Mouse (Mus musculus): Measurements from ENCODE around the gene Cdk5. TPM values are rescaled to one million over a fixed set of nuclear protein-coding genes. Genes with fewer than 3 reads are reported as not detected.

The Cdk5 gene
- polyA plus RNA-seq (2014; fragmentation: Nextera tagmentation; extraction: Ambion mirVana): 25.2 and 25.9 TPM in 2 replicates

DNA sequence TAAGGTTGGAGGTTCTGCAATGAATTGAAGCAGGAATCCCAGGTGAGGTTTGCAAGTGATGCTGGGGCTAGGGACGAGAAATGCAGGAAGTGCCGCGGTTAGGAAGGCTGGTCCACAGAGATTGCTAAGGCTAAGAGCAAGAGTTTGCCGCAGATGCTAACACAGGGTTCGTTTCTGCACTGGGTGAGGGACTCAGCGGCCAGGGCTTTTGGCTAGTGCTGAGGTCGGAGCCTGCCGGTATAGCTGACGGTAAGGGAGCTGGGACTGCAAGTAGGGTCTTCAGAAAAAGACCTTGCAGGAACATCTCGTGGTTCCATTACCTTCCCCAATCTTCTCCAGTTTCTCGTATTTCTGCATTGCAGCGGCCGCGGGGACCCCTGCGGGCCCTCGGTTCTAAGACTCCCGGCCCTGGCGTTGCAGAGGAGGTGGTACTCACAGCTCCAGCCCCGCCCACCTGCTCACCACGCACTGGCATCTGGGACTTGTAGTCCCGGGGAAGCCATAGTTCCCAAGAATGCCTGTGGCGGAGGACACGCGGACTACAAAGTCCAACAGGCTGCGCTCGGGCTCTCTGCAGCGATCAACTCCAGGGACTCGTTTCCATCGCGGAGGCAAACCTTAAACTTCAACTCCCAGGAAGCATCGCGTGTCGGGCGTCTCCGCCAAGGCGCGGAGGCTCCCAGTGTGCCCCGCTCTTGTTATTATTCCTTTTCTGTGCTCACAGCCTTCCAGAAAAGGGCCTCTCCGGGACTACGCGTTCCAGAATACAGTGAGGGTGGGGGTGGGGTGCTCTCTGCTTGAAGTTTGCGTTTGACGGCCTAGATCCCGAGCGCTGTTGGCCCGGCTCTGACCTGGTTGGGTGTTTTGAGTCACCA, at the start of gene Cdk5, which contains the start of gene Slc4a2:
Gene Cdk5, minus strand, starts transcription at position 402 of the 875 bp plus-strand sequence.
Gene Slc4a2, plus strand, starts transcription at position 709 of the 875 bp plus-strand sequence.
- Histone ChIP-seq H3K4me3 (ENCODE audit: low read depth, low read length) (peak within 1 kb of the TSS; percentile 77), H3K9ac (ENCODE audit: low read depth, low read length) (peak within 1 kb of the TSS; percentile 89), H3K27me3 (replicated peaks; ENCODE audit: control insufficient read depth, insufficient read depth, low read length) (no peaks in the 10 kb centered on the region), H3K27ac (ENCODE audit: low read depth, low read length) (peak within 1 kb of the TSS; percentile 92), H3K4me1 (replicated peaks; ENCODE audit: control insufficient read depth, insufficient read depth, low read length) (peaks cover 43% of the 10 kb centered on the region), H3K9me3 (ENCODE audit: control insufficient read depth, low read length) (no peaks in the 10 kb centered on the region), H3K36me3 (ENCODE audit: control insufficient read depth, insufficient read depth, low read length) (peaks cover 3% of the 10 kb centered on the region; the same call in 1 of the 2 replicates), H3K4me2 (peak within 1 kb of the TSS; percentile 90)
- ATAC-seq (replicated peaks; ENCODE audit: low FRiP score) (peak; percentile 92), DNase-seq (ENCODE audit: low spot score) (peak; percentile 95)
- WGBS: under 1% methylated on average over 46 of the region's 46 CpGs

DNA sequence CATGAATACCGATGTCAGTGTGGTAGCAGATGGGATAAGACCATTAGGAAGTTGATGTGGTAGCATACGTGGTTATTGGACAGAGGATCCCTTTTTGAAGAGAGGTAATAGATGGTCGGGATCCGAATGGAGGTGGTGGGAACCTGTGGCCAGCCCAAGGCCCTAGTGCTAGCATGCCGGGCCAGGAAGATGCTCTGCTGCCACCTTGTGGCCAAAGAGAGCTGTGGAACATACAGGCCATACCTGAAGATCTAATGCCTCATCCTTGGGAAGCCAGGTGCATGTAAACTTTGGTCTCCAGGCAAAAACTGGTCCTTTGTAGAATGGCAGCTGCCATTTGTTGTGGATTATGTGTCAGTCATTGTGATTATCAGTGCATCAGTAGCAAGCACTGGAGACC, 47.3 kb upstream of the Cdk5 start:
- peaks cover 30% of the 10 kb centered on the region for H3K27me3 ChIP-seq (replicated peaks; ENCODE audit: control insufficient read depth, insufficient read depth, low read length)
- H3K4me3 ChIP-seq (ENCODE audit: low read depth, low read length): no peak overlapping the region
- H3K9ac ChIP-seq (ENCODE audit: low read depth, low read length): no peak overlapping the region
- no peak overlapping the region for H3K4me2 ChIP-seq
- no peaks in the 10 kb centered on the region for H3K36me3 ChIP-seq (ENCODE audit: control insufficient read depth, insufficient read depth, low read length)
- 0 out of 2 replicates have a peak, but pooled peaks have one; percentile 53 for ATAC-seq (replicated peaks; ENCODE audit: low FRiP score)
- H3K27ac ChIP-seq (ENCODE audit: low read depth, low read length): no peak overlapping the region
- DNase-seq (ENCODE audit: low spot score): peak; percentile 69
- no peaks in the 10 kb centered on the region for H3K9me3 ChIP-seq (ENCODE audit: control insufficient read depth, low read length)
- peaks cover 22% of the 10 kb centered on the region for H3K4me1 ChIP-seq (replicated peaks; ENCODE audit: control insufficient read depth, insufficient read depth, low read length)
- WGBS: 11% methylated on average over 5 of the region's 5 CpGs

DNA sequence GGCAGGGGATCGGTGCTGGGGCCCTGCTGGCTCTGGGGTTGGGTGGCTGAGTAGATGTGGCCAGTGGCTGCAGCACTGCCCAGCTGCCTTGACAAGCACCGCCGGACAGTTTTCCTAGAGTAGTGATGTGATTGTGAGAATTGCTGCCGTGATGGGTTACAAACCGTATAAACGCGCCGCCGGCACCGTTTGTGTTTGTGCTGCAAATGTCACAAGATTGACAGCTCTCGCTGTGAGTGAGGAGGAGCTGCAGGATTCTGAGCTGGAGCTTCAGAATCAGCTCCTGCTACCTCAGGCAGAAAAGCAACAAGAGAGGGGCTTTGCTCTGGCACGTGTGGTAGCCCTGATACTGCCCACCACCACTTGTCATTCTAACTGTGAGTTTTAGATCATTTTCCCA, 43.4 kb upstream of the Cdk5 start:
- ATAC-seq (replicated peaks; ENCODE audit: low FRiP score) (no peak), DNase-seq (ENCODE audit: low spot score) (no peak)
- no peak overlapping the region for H3K4me2 ChIP-seq
- H3K9me3 ChIP-seq (ENCODE audit: control insufficient read depth, low read length): no peaks in the 10 kb centered on the region
- H3K4me1 ChIP-seq (replicated peaks; ENCODE audit: control insufficient read depth, insufficient read depth, low read length): no peaks in the 10 kb centered on the region; the same call in 1 of the 2 replicates
- H3K27me3 ChIP-seq (replicated peaks; ENCODE audit: control insufficient read depth, insufficient read depth, low read length): no peaks in the 10 kb centered on the region; the same call in 1 of the 2 replicates
- H3K9ac ChIP-seq (ENCODE audit: low read depth, low read length): no peak overlapping the region
- no peaks in the 10 kb centered on the region for H3K36me3 ChIP-seq (ENCODE audit: control insufficient read depth, insufficient read depth, low read length)
- H3K4me3 ChIP-seq (ENCODE audit: low read depth, low read length): no peak overlapping the region
- WGBS: 74% methylated on average over 12 of the region's 12 CpGs
- no peak overlapping the region for H3K27ac ChIP-seq (ENCODE audit: low read depth, low read length)

DNA sequence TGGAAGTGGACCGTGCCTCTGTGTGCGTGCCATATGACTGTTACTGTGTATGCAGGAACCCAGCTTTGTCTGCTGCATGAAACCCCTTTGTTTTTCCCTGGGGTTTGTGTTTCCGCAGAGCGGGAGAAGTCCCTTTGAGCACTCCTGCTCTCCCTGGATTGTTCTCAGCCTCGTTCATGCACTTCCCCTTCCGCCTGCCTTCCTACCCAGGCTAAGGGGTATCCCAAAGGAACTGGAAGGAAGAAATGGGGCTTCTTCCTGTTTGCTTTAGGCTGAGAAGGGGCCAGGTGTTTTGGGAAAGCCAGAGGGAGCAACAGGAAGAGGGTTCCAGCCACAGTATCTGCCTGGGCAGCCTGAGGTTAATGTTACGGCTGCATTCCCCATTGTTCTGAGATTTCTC, 32.3 kb upstream of the Cdk5 start:
- ATAC-seq (replicated peaks; ENCODE audit: low FRiP score) (no peak), DNase-seq (ENCODE audit: low spot score) (no peak)
- Histone ChIP-seq H3K27ac (ENCODE audit: low read depth, low read length) (no peak overlapping the region), H3K4me2 (0 out of 2 replicates have a peak overlapping the region, but pooled peaks have one; percentile 5), H3K36me3 (ENCODE audit: control insufficient read depth, insufficient read depth, low read length) (peaks cover 5% of the 10 kb centered on the region; the same call in 1 of the 2 replicates), H3K27me3 (replicated peaks; ENCODE audit: control insufficient read depth, insufficient read depth, low read length) (no peaks in the 10 kb centered on the region), H3K9ac (ENCODE audit: low read depth, low read length) (no peak overlapping the region), H3K4me1 (replicated peaks; ENCODE audit: control insufficient read depth, insufficient read depth, low read length) (peaks cover 31% of the 10 kb centered on the region), H3K4me3 (ENCODE audit: low read depth, low read length) (no peak overlapping the region), H3K9me3 (ENCODE audit: control insufficient read depth, low read length) (no peaks in the 10 kb centered on the region)
- 80% methylated on average over 7 of the region's 7 CpGs for WGBS

- no peak overlapping the region for H3K9ac ChIP-seq (ENCODE audit: low read depth, low read length)
- H3K4me1 ChIP-seq (replicated peaks; ENCODE audit: control insufficient read depth, insufficient read depth, low read length): peaks cover 31% of the 10 kb centered on the region
- WGBS: 63% methylated on average over 3 of the region's 3 CpGs
Measured at GRCm38 (mm10) chr5:24455076-24455475, 31.7 kb upstream of the Cdk5 start.

DNA sequence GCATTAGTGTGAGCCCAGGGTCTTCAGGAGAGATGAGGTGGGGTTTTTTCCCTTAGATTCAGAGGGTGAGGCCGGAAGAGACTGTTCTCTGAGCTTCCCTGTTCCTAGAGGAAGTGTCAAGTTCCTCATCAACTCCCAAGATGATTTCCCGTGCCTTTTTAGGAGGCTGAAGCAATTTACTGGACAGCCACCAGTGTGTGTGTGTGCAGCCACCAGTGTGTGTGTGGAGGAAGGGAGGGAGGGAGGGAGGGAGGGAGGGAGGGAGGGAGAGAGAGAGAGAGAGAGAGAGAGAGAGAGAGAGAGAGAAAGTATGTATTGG, 30.6 kb upstream of the Cdk5 start:
- H3K9ac ChIP-seq (ENCODE audit: low read depth, low read length): peak overlapping the region; percentile 91

More at GRCm38 (mm10) chr5:24455076-24455475, 31.7 kb upstream of the Cdk5 start:
- H3K9me3 ChIP-seq (ENCODE audit: control insufficient read depth, low read length): no peaks in the 10 kb centered on the region
- H3K4me2 ChIP-seq: 0 out of 2 replicates have a peak overlapping the region, but pooled peaks have one; percentile 5
- DNase-seq (ENCODE audit: low spot score) (no peak), ATAC-seq (replicated peaks; ENCODE audit: low FRiP score) (no peak)
- H3K36me3 ChIP-seq (ENCODE audit: control insufficient read depth, insufficient read depth, low read length): peaks cover 5% of the 10 kb centered on the region; the same call in 1 of the 2 replicates
- no peak overlapping the region for H3K4me3 ChIP-seq (ENCODE audit: low read depth, low read length)
- no peaks in the 10 kb centered on the region for H3K27me3 ChIP-seq (replicated peaks; ENCODE audit: control insufficient read depth, insufficient read depth, low read length)
- no peak overlapping the region for H3K27ac ChIP-seq (ENCODE audit: low read depth, low read length)

DNA sequence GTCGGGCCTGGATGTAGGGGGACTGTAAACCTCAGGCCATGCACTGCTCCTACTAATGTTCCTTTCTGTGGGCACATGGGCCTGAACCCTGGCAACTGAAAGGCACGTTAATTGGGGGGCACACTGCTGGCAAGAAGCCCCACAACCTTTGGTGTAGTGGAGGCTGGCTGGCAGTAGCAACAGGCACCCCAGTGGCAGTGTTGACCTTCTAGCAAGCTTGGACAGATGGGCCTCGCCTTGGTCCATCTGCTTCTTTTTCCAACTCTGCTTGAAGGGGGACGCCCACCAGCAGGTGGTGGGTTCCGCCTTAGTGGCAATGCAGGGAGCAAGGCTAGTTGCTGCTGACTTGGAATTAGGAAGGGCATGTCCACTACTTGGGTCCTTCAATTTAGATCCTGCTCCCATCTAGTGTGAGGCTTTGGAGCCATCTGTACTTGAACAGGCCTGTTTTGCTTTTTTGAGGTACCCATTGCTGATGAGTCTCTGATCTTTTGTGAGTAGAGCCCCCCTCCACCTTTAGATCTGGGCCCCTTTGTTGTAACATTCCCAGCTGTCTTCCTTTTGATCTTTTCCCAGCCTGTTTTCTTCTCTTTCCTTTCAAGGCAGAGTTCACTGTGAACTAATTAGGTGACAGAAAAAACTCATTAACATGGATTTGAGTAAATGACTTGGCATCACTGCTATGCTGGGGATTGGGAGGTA, 30.1 kb upstream of the Cdk5 start:
- 33% methylated on average over 5 of the region's 5 CpGs for WGBS
- H3K36me3 ChIP-seq (ENCODE audit: control insufficient read depth, insufficient read depth, low read length): peaks cover 5% of the 10 kb centered on the region; the same call in 1 of the 2 replicates
- peak overlapping the region; percentile 91 for H3K9ac ChIP-seq (ENCODE audit: low read depth, low read length)
- no peaks in the 10 kb centered on the region for H3K27me3 ChIP-seq (replicated peaks; ENCODE audit: control insufficient read depth, insufficient read depth, low read length)
- peak overlapping the region; percentile 98 for H3K27ac ChIP-seq (ENCODE audit: low read depth, low read length)
- DNase-seq (ENCODE audit: low spot score) (no peak), ATAC-seq (replicated peaks; ENCODE audit: low FRiP score) (no peak)
- H3K4me3 ChIP-seq (ENCODE audit: low read depth, low read length): peak overlapping the region; percentile 90
- H3K4me2 ChIP-seq: peak overlapping the region; percentile 98
- H3K9me3 ChIP-seq (ENCODE audit: control insufficient read depth, low read length): no peaks in the 10 kb centered on the region
- peaks cover 31% of the 10 kb centered on the region for H3K4me1 ChIP-seq (replicated peaks; ENCODE audit: control insufficient read depth, insufficient read depth, low read length)

More for the DNA sequence above, 30.6 kb upstream of the Cdk5 start:
- H3K4me3 ChIP-seq (ENCODE audit: low read depth, low read length): peak overlapping the region; percentile 90
- peaks cover 5% of the 10 kb centered on the region; the same call in 1 of the 2 replicates for H3K36me3 ChIP-seq (ENCODE audit: control insufficient read depth, insufficient read depth, low read length)
- no peaks in the 10 kb centered on the region for H3K27me3 ChIP-seq (replicated peaks; ENCODE audit: control insufficient read depth, insufficient read depth, low read length)
- no peak for DNase-seq (ENCODE audit: low spot score)
- WGBS: 49% methylated on average over 2 of the region's 2 CpGs
- H3K4me2 ChIP-seq: peak overlapping the region; percentile 98
- ATAC-seq (replicated peaks; ENCODE audit: low FRiP score): no peak
- H3K4me1 ChIP-seq (replicated peaks; ENCODE audit: control insufficient read depth, insufficient read depth, low read length): peaks cover 31% of the 10 kb centered on the region
- no peak overlapping the region for H3K27ac ChIP-seq (ENCODE audit: low read depth, low read length)
- H3K9me3 ChIP-seq (ENCODE audit: control insufficient read depth, low read length): no peaks in the 10 kb centered on the region

- ATAC-seq (replicated peaks; ENCODE audit: low FRiP score) (peak; percentile 30), DNase-seq (ENCODE audit: low spot score) (peak; percentile 62)
- Histone ChIP-seq H3K27me3 (replicated peaks; ENCODE audit: control insufficient read depth, insufficient read depth, low read length) (no peaks in the 10 kb centered on the region), H3K4me2 (peak overlapping the region; percentile 98), H3K27ac (ENCODE audit: low read depth, low read length) (peak overlapping the region; percentile 98), H3K4me3 (ENCODE audit: low read depth, low read length) (peak overlapping the region; percentile 90), H3K9me3 (ENCODE audit: control insufficient read depth, low read length) (no peaks in the 10 kb centered on the region), H3K4me1 (replicated peaks; ENCODE audit: control insufficient read depth, insufficient read depth, low read length) (peaks cover 34% of the 10 kb centered on the region), H3K36me3 (ENCODE audit: control insufficient read depth, insufficient read depth, low read length) (peaks cover 3% of the 10 kb centered on the region; the same call in 1 of the 2 replicates), H3K9ac (ENCODE audit: low read depth, low read length) (peak overlapping the region; percentile 91)
- WGBS: 1% methylated on average over 24 of the region's 29 CpGs
Measured at GRCm38 (mm10) chr5:24452691-24453233, 29.4 kb upstream of the Cdk5 start.
